Mouse (Mus musculus) ES-E14 (cell line): Measurements from ENCODE around the gene Mpo. TPM values are rescaled to one million over a fixed set of nuclear protein-coding genes. Genes with fewer than 3 reads are reported as not detected.

Source experiments
- DNase-seq: peaks from one replicate; pipeline ENCODE4 v3.0.0-alpha.2; 2013; ENCODE audit warnings: low read depth, low spot score
- H3K27ac ChIP-seq: 2 replicates; pipeline ENCODE4 v1.5.1; 2012; ENCODE audit warnings: low read depth, mild to moderate bottlenecking, low read length, moderate library complexity, mixed read lengths; ENCODE audit not compliant: poor library complexity, insufficient read depth, severe bottlenecking
- H3K36me3 ChIP-seq: 2 replicates; pipeline ENCODE4 v1.6.1; 2012; ENCODE audit warnings: mild to moderate bottlenecking, low read length, moderate library complexity, mixed read lengths; ENCODE audit not compliant: control insufficient read depth, poor library complexity, insufficient read depth, severe bottlenecking
- H3K4me1 ChIP-seq, 2 experiments: fragments of 150-350 bp in 1 of 2; sonication (generic) in 1 of 2; 2 replicates each; pipeline ENCODE4 v1.6.1; 2012; ENCODE audit warnings: low read length in 2 of 2, mild to moderate bottlenecking in 1 of 2, mixed read lengths in 1 of 2; ENCODE audit not compliant: control insufficient read depth in 2 of 2, insufficient read depth in 2 of 2, poor library complexity in 1 of 2
- H3K4me3 ChIP-seq, 2 experiments: fragments of 150-350 bp in 1 of 2; sonication (generic) in 1 of 2; 2 replicates each; pipeline ENCODE4 v1.5.1; 2012; ENCODE audit warnings: low read length in 2 of 2, low read depth in 1 of 2, mild to moderate bottlenecking in 1 of 2, mixed read lengths in 1 of 2; ENCODE audit not compliant: insufficient read depth in 1 of 2, poor library complexity in 1 of 2, severe bottlenecking in 1 of 2
- H3K9ac ChIP-seq: 2 replicates; pipeline ENCODE4 v1.6.1; 2012; ENCODE audit warnings: low read depth, mild to moderate bottlenecking, low read length, mixed read lengths; ENCODE audit not compliant: poor library complexity, insufficient read depth, severe bottlenecking
- H3K9me3 ChIP-seq: fragments of 150-350 bp; sonication (generic); 2 replicates; pipeline ENCODE4 v1.6.1; 2012; ENCODE audit warnings: low read depth, mild to moderate bottlenecking, low read length; ENCODE audit not compliant: control insufficient read depth, insufficient read depth
- CHD2 ChIP-seq: IDR thresholded peaks from 2 replicates; pipeline ENCODE4 v1.6.1; 2014; ENCODE audit warnings: mild to moderate bottlenecking, low read depth, low read length, inconsistent platforms
- HCFC1 ChIP-seq: IDR thresholded peaks from 2 replicates; pipeline ENCODE4 v1.6.1; 2012; ENCODE audit warnings: low read length, inconsistent platforms, borderline replicate concordance; ENCODE audit not compliant: insufficient read depth
- MAFK ChIP-seq: IDR thresholded peaks from 2 replicates; pipeline ENCODE4 v1.6.1; 2014; ENCODE audit warnings: mild to moderate bottlenecking, low read depth, low read length, inconsistent platforms; ENCODE audit not compliant: insufficient read depth
- ZC3H11A ChIP-seq: IDR thresholded peaks from 2 replicates; pipeline ENCODE4 v1.6.1; 2012; ENCODE audit warnings: low read depth, mild to moderate bottlenecking, inconsistent platforms, low read length, borderline replicate concordance
- ZNF384 ChIP-seq: IDR thresholded peaks from 2 replicates; pipeline ENCODE4 v1.6.1; 2012; ENCODE audit warnings: low read depth, low read length, inconsistent platforms
- in situ Hi-C, 2 experiments: fragments of 600-800 bp; cut with MboI; formaldehyde crosslinking; loops; one replicate each; pipeline ENCODE4 v1.15.1; 2025; ENCODE audit warnings: low sequenced_read_pairs in 2 of 2, inconsistent platforms in 1 of 2; ENCODE audit not compliant: unreplicated experiment in 2 of 2
- total RNA-seq: library from RNA; depleted of rRNA; stranded (reverse); fragments of 300-350 nt; gene quantifications from 2 replicates; pipeline ENCODE4 v1.2.3, GENCODE M21; 2012; rRNA removed

The Mpo gene
- total RNA-seq, 1 experiment: not detected

- H3K9me3 ChIP-seq: no peaks in the 10 kb centered on the region
- no peak overlapping the region for H3K9ac ChIP-seq
- no peaks in the 10 kb centered on the region for H3K36me3 ChIP-seq
- TF ChIP-seq MAFK (no peak), ZC3H11A (no peak), HCFC1 (no peak), ZNF384 (no peak), CHD2 (no peak)
- peaks cover 5 to 13% of the 10 kb centered on the region in 2 experiments; a peak in 2 of 4 replicates for H3K4me1 ChIP-seq
- no peak overlapping the region for H3K27ac ChIP-seq
- peak overlapping the region in 1 of 2 experiments; percentile 48; a peak in 1 of 4 replicates for H3K4me3 ChIP-seq
- peak; percentile 33 for DNase-seq
- in situ Hi-C loops: no loop called here
Measured at GRCm38 (mm10) chr11:87846968-87847600, 53.7 kb downstream of the Mpo start.

DNA sequence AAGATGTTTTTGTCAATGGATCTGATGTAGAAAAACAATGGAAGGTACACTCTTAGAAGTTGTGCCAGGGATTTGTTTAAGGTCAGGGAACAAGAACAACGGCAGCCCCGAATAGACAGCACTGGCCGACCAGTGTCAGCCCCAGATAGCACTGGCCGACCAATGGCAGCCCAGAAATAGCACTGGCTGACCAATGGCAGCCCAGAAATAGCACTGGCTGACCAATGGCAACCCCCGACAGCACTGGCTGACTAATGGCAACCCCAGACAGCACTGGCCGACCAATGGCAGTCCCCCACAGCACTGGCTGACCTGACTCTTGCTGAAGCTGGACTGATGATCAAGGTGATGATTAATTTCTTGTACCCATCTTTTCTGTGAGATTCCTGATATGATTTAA, 54.5 kb downstream of the Mpo start:
- H3K27ac ChIP-seq: no peak overlapping the region
- H3K9me3 ChIP-seq: no peaks in the 10 kb centered on the region
- H3K9ac ChIP-seq: no peak overlapping the region
- H3K4me1 ChIP-seq: peaks cover 5 to 13% of the 10 kb centered on the region in 2 experiments; a peak in 2 of 4 replicates
- peak overlapping the region in 1 of 2 experiments; percentile 48; a peak in 2 of 4 replicates for H3K4me3 ChIP-seq
- H3K36me3 ChIP-seq: no peaks in the 10 kb centered on the region
- in situ Hi-C loops: no loop called here
- peak; percentile 90 for TF ChIP-seq CHD2
- no peak for TF ChIP-seq MAFK
- peak; percentile 36 for DNase-seq

GRCm38 (mm10) chr11:87852690-87853596, 59.6 kb downstream of the Mpo start, which contains the start of gene Mks1:
Gene Mks1 (plus strand): TSS chr11:87853215.
- TF ChIP-seq ZC3H11A (no peak), HCFC1 (peak; percentile 28; the same call in 1 of the 2 replicates), ZNF384 (no peak), MAFK (no peak), CHD2 (no peak)
- Histone ChIP-seq H3K4me1 (peaks cover 2 to 13% of the 10 kb centered on the region in 2 experiments; a peak in 3 of 4 replicates), H3K9ac (peak within 1 kb of the TSS; percentile 82), H3K9me3 (no peaks in the 10 kb centered on the region), H3K36me3 (peaks cover 12% of the 10 kb centered on the region; the same call in 1 of the 2 replicates), H3K4me3 (peak within 1 kb of the TSS; percentile 70 to 74), H3K27ac (no peak within 1 kb of the TSS)
- in situ Hi-C loops: no loop called here
- peak; percentile 93 for DNase-seq

GRCm38 (mm10) chr11:87853597-87853954, 60.2 kb downstream of the Mpo start:
- Histone ChIP-seq H3K9ac (peak overlapping the region; percentile 82; the same call in 1 of the 2 replicates), H3K9me3 (no peaks in the 10 kb centered on the region), H3K27ac (no peak overlapping the region), H3K36me3 (peaks cover 16% of the 10 kb centered on the region), H3K4me1 (peaks cover 2 to 13% of the 10 kb centered on the region in 2 experiments; a peak in 3 of 4 replicates), H3K4me3 (peak overlapping the region; percentile 70 to 74)
- DNase-seq: no peak
- no peak for TF ChIP-seq MAFK
- in situ Hi-C loops: no loop called here

Other genes with a start within 250 kb of the Mpo start
- 0.27 and 0.32 TPM in 2 replicates for gene Gm11492, start 226.9 kb upstream of the Mpo start, total RNA-seq
- gene Sept4, start 224.7 kb upstream of the Mpo start, total RNA-seq: 6.1 and 6.6 TPM in 2 replicates
- 26.2 and 27.7 TPM in 2 replicates for gene Mtmr4, start 201.4 kb upstream of the Mpo start, total RNA-seq
- 0.32 and 0.40 TPM in 2 replicates for gene Hsf5, start 176.4 kb upstream of the Mpo start, total RNA-seq
- gene Rnf43, start 130.9 kb upstream of the Mpo start, total RNA-seq: 1.1 and 1.2 TPM in 2 replicates
- 178 and 220 TPM in 2 replicates for gene Supt4a, start 56.0 kb upstream of the Mpo start, total RNA-seq
- gene Tspoap1, start 33.0 kb upstream of the Mpo start, total RNA-seq: 1.8 and 5.2 TPM in 2 replicates
- not detected in 2 replicates for gene Lpo, start 34.7 kb downstream of the Mpo start, total RNA-seq
- gene Mks1, start 59.6 kb downstream of the Mpo start, total RNA-seq: 14.2 and 21.1 TPM in 2 replicates
- gene Epx, start 82.0 kb downstream of the Mpo start, total RNA-seq: 0.31 and 0.53 TPM in 2 replicates
- not detected in 2 replicates for gene Olfr462, start 98.7 kb downstream of the Mpo start, total RNA-seq
- not detected in 2 replicates for gene Olfr463, start 103.8 kb downstream of the Mpo start, total RNA-seq
- not detected in 2 replicates for gene Olfr464, start 127.4 kb downstream of the Mpo start, total RNA-seq
- gene Dynll2, start 194.0 kb downstream of the Mpo start, total RNA-seq: 18.3 and 35.8 TPM in 2 replicates